Mouse (Mus musculus): ENCODE results near the gene Rabl2. TPM values are rescaled to one million over a fixed set of nuclear protein-coding genes. Genes with fewer than 3 reads are reported as not detected.

The Rabl2 gene
- polyA plus RNA-seq, 1 experiment from 2014 or later, result 61.9 TPM

- Histone ChIP-seq H3K4me2 (ENCODE audit: low read length) (peak overlapping the region; percentile 74), H3K4me1 (ENCODE audit: control insufficient read depth, insufficient read depth, low read length) (peaks cover 5% of the 10 kb centered on the region; the same call in 1 of the 2 replicates), H3K4me3 (ENCODE audit: low read depth, low read length) (peak overlapping the region; percentile 71), H3K9ac (ENCODE audit: low read length) (peak overlapping the region; percentile 80), H3K9me3 (replicated peaks; ENCODE audit: control insufficient read depth, low read length) (no peaks in the 10 kb centered on the region), H3K36me3 (ENCODE audit: control insufficient read depth, insufficient read depth, low read length) (peaks cover 19% of the 10 kb centered on the region; the same call in 1 of the 2 replicates), H3K27me3 (replicated peaks; ENCODE audit: control insufficient read depth, insufficient read depth, low read length) (no peaks in the 10 kb centered on the region), H3K27ac (ENCODE audit: low read depth, low read length) (peak overlapping the region; percentile 65; the same call in 1 of the 2 replicates)
- peak; percentile 24 for DNase-seq (ENCODE audit: low spot score)
- WGBS, result 1% methylated on average over 30 of the region's 30 CpGs
- ATAC-seq, result peak; percentile 13; the same call in 1 of the 2 replicates
These were observed 406 bp downstream of the Rabl2 start for GRCm38 (mm10) chr15:89591317-89591716.

DNA sequence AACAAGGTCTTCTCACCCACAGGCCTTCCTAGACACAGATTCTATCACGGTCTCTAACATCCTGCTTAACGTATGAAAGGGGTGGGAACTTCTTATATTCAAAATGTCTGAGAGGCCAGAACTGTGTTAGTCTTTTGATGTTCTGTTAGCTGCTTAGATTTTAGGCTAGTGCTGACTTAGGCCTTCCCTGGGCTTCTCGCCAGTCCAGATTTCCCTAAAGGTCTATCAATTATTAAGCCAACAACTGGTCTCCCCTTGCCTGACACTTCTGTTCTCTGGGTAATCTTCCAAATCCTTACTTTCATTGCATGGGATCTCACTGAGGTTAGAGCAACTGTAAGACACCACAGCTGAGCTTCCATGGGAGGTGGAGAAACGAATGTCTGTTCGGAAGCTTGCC, 2.6 kb downstream of the Rabl2 start:
- Histone ChIP-seq H3K27me3 (replicated peaks; ENCODE audit: control insufficient read depth, insufficient read depth, low read length) (no peaks in the 10 kb centered on the region), H3K27ac (ENCODE audit: low read depth, low read length) (no peak overlapping the region), H3K9ac (ENCODE audit: low read length) (no peak overlapping the region), H3K4me3 (ENCODE audit: low read depth, low read length) (no peak overlapping the region), H3K4me2 (ENCODE audit: low read length) (no peak overlapping the region), H3K4me1 (ENCODE audit: control insufficient read depth, insufficient read depth, low read length) (peaks cover 5% of the 10 kb centered on the region; the same call in 1 of the 2 replicates), H3K9me3 (replicated peaks; ENCODE audit: control insufficient read depth, low read length) (no peaks in the 10 kb centered on the region), H3K36me3 (ENCODE audit: control insufficient read depth, insufficient read depth, low read length) (peaks cover 34% of the 10 kb centered on the region)
- no peak for ATAC-seq
- DNase-seq (ENCODE audit: low spot score), result no peak
- WGBS, result 90% methylated on average over 5 of the region's 5 CpGs

DNA sequence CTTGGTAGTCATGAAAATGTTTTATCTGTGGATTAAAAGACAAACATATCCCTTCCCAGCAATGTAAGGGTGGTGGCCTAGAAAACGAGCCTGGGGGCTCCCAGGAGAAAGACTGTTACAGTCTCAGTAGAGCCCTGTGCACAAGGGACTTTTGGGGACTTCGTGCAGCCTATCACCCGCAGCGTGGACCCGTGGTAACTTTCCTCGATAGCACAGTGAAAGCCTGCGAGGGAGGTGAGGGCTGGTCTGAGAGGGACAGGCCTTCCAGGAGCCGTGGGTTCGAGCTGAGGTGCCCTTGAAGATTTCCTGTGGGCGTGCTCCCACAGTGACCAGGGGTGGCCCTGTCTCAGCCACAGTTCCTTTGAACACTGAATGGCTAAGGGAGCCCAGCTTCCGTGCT, 6.1 kb downstream of the Rabl2 start:
- Histone ChIP-seq H3K36me3 (ENCODE audit: control insufficient read depth, insufficient read depth, low read length) (peaks cover 51% of the 10 kb centered on the region), H3K4me2 (ENCODE audit: low read length) (no peak overlapping the region), H3K4me3 (ENCODE audit: low read depth, low read length) (no peak overlapping the region), H3K9me3 (replicated peaks; ENCODE audit: control insufficient read depth, low read length) (no peaks in the 10 kb centered on the region), H3K27ac (ENCODE audit: low read depth, low read length) (no peak overlapping the region), H3K27me3 (replicated peaks; ENCODE audit: control insufficient read depth, insufficient read depth, low read length) (no peaks in the 10 kb centered on the region), H3K4me1 (ENCODE audit: control insufficient read depth, insufficient read depth, low read length) (no peaks in the 10 kb centered on the region; the same call in 1 of the 2 replicates), H3K9ac (ENCODE audit: low read length) (no peak overlapping the region)
- WGBS, result 88% methylated on average over 11 of the region's 11 CpGs
- DNase-seq (ENCODE audit: low spot score), result no peak
- ATAC-seq, result no peak

- no peak overlapping the region for H3K27ac ChIP-seq (ENCODE audit: low read depth, low read length)
- ATAC-seq (no peak), DNase-seq (ENCODE audit: low spot score) (no peak)
- H3K4me2 ChIP-seq (ENCODE audit: low read length), result no peak overlapping the region
- 87% methylated on average over 5 of the region's 5 CpGs for WGBS
- peaks cover 51% of the 10 kb centered on the region for H3K36me3 ChIP-seq (ENCODE audit: control insufficient read depth, insufficient read depth, low read length)
- no peaks in the 10 kb centered on the region for H3K4me1 ChIP-seq (ENCODE audit: control insufficient read depth, insufficient read depth, low read length)
- H3K9ac ChIP-seq (ENCODE audit: low read length), result no peak overlapping the region
- H3K4me3 ChIP-seq (ENCODE audit: low read depth, low read length), result no peak overlapping the region
- H3K27me3 ChIP-seq (replicated peaks; ENCODE audit: control insufficient read depth, insufficient read depth, low read length), result no peaks in the 10 kb centered on the region
- H3K9me3 ChIP-seq (replicated peaks; ENCODE audit: control insufficient read depth, low read length), result no peaks in the 10 kb centered on the region
These were observed 6.6 kb downstream of the Rabl2 start for GRCm38 (mm10) chr15:89585101-89585500.

DNA sequence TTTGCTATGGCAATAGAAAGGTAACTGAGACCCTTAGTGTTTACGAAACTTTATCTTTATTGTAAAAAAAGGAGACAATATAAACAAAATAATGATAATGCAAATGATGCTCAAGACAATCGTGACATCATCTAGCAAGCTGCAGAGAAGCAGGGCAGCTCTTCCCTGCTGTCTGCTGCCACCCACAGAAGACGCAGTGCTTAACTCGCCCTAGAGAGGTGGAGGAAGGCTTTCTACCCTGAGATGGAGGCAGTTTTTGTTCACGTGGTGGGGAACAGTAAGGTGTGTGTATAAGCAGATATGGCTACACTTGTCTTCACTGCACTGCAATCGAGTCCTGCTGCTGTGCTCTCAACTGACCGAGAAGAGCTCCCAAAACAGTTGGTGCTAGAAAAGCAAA, 9.2 kb downstream of the Rabl2 start:
- no peak overlapping the region for H3K27ac ChIP-seq (ENCODE audit: low read depth, low read length)
- peaks cover 43% of the 10 kb centered on the region for H3K36me3 ChIP-seq (ENCODE audit: control insufficient read depth, insufficient read depth, low read length)
- H3K4me3 ChIP-seq (ENCODE audit: low read depth, low read length), result no peak overlapping the region
- no peaks in the 10 kb centered on the region for H3K4me1 ChIP-seq (ENCODE audit: control insufficient read depth, insufficient read depth, low read length)
- no peaks in the 10 kb centered on the region for H3K27me3 ChIP-seq (replicated peaks; ENCODE audit: control insufficient read depth, insufficient read depth, low read length)
- H3K9me3 ChIP-seq (replicated peaks; ENCODE audit: control insufficient read depth, low read length), result no peaks in the 10 kb centered on the region
- H3K9ac ChIP-seq (ENCODE audit: low read length), result no peak overlapping the region
- ATAC-seq (no peak), DNase-seq (ENCODE audit: low spot score) (no peak)
- no peak overlapping the region for H3K4me2 ChIP-seq (ENCODE audit: low read length)
- 91% methylated on average over 7 of the region's 7 CpGs for WGBS

GRCm38 (mm10) chr15:89572147-89572546, 19.6 kb downstream of the Rabl2 start:
- ATAC-seq (no peak), DNase-seq (ENCODE audit: low spot score) (no peak)
- no peak overlapping the region for H3K9ac ChIP-seq (ENCODE audit: low read length)
- H3K9me3 ChIP-seq (replicated peaks; ENCODE audit: control insufficient read depth, low read length), result no peaks in the 10 kb centered on the region
- WGBS, result 83% methylated on average over 8 of the region's 8 CpGs
- H3K36me3 ChIP-seq (ENCODE audit: control insufficient read depth, insufficient read depth, low read length), result no peaks in the 10 kb centered on the region
- H3K27ac ChIP-seq (ENCODE audit: low read depth, low read length), result no peak overlapping the region
- no peak overlapping the region for H3K4me2 ChIP-seq (ENCODE audit: low read length)
- H3K4me1 ChIP-seq (ENCODE audit: control insufficient read depth, insufficient read depth, low read length), result no peaks in the 10 kb centered on the region
- H3K4me3 ChIP-seq (ENCODE audit: low read depth, low read length), result no peak overlapping the region
- H3K27me3 ChIP-seq (replicated peaks; ENCODE audit: control insufficient read depth, insufficient read depth, low read length), result no peaks in the 10 kb centered on the region

DNA sequence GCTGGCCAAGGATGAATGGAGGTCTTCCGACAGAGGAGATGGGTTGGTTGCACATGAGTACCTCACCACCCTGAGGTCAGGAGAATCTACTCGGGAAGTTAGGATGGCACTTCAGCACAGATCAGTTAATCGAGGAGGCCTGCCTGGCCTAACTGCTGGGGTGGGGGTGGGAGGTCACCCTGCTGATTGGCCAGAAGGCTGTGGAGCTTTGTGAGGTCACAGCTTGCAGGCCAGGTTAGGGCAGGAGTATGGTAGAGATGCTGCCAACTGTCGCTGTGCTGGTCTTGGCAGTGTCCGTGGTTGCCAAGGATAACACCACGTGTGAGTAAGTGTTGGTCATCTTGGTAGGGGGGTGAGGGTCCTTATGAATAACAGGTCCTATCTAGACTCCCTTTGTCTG, 23.6 kb downstream of the Rabl2 start, which contains the start of gene Acr:
Gene Acr (plus strand): TSS at position 213 of the 400 bp plus-strand sequence.
- H3K27me3 ChIP-seq (replicated peaks; ENCODE audit: control insufficient read depth, insufficient read depth, low read length), result no peaks in the 10 kb centered on the region

DNA sequence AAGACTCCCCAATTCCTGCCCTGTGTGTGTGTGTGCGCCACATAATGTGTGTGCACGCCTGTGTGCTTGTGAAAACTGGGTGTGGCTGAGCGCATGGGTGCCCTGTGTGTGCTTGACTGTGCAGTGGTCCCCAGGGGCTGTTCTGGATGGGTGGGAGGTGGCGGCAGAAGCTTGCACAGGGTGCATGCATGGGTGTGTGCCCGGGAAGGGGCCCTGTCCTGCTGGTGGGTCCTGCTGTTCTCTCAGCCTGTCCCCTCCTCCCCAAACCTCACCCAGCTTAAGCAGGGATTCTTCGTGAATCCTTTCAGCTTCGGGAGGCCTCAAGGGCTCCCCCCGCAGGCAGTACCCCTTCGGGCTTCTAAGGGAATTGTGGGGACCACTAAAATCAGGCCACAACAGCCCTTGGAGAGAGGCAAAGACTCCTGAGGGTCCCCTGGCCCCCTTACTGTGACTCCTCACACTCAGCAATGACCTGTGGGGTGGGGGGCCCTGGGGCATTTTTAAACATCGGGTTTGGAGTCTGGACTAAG, 32.5 kb downstream of the Rabl2 start:
- ATAC-seq, result no peak
- Histone ChIP-seq H3K27me3 (replicated peaks; ENCODE audit: control insufficient read depth, insufficient read depth, low read length) (peaks cover 29% of the 10 kb centered on the region), H3K9ac (ENCODE audit: low read length) (no peak overlapping the region), H3K36me3 (ENCODE audit: control insufficient read depth, insufficient read depth, low read length) (peaks cover 3% of the 10 kb centered on the region; the same call in 1 of the 2 replicates), H3K27ac (ENCODE audit: low read depth, low read length) (no peak overlapping the region), H3K9me3 (replicated peaks; ENCODE audit: control insufficient read depth, low read length) (no peaks in the 10 kb centered on the region), H3K4me2 (ENCODE audit: low read length) (no peak overlapping the region), H3K4me1 (ENCODE audit: control insufficient read depth, insufficient read depth, low read length) (no peaks in the 10 kb centered on the region), H3K4me3 (ENCODE audit: low read depth, low read length) (no peak overlapping the region)
- WGBS, result 32% methylated on average over 10 of the region's 10 CpGs
- DNase-seq (ENCODE audit: low spot score), result no peak

More for the DNA sequence above, 23.6 kb downstream of the Rabl2 start, which contains the start of gene Acr:
- no peaks in the 10 kb centered on the region for H3K4me1 ChIP-seq (ENCODE audit: control insufficient read depth, insufficient read depth, low read length)
- no peak for ATAC-seq
- H3K27ac ChIP-seq (ENCODE audit: low read depth, low read length), result no peak within 1 kb of the TSS
- WGBS, result 96% methylated on average over 6 of the region's 6 CpGs
- H3K4me3 ChIP-seq (ENCODE audit: low read depth, low read length), result no peak within 1 kb of the TSS
- H3K9ac ChIP-seq (ENCODE audit: low read length), result no peak within 1 kb of the TSS
- DNase-seq (ENCODE audit: low spot score), result no peak
- no peaks in the 10 kb centered on the region for H3K9me3 ChIP-seq (replicated peaks; ENCODE audit: control insufficient read depth, low read length)
- no peaks in the 10 kb centered on the region for H3K36me3 ChIP-seq (ENCODE audit: control insufficient read depth, insufficient read depth, low read length)
- H3K4me2 ChIP-seq (ENCODE audit: low read length), result no peak within 1 kb of the TSS

- Histone ChIP-seq H3K9ac (ENCODE audit: low read length) (no peak overlapping the region), H3K4me1 (ENCODE audit: control insufficient read depth, insufficient read depth, low read length) (no peaks in the 10 kb centered on the region), H3K36me3 (ENCODE audit: control insufficient read depth, insufficient read depth, low read length) (peaks cover 3% of the 10 kb centered on the region; the same call in 1 of the 2 replicates), H3K4me3 (ENCODE audit: low read depth, low read length) (no peak overlapping the region), H3K27me3 (replicated peaks; ENCODE audit: control insufficient read depth, insufficient read depth, low read length) (peaks cover 29% of the 10 kb centered on the region), H3K27ac (ENCODE audit: low read depth, low read length) (no peak overlapping the region), H3K9me3 (replicated peaks; ENCODE audit: control insufficient read depth, low read length) (no peaks in the 10 kb centered on the region), H3K4me2 (ENCODE audit: low read length) (peak overlapping the region; percentile 25)
- ATAC-seq (no peak), DNase-seq (ENCODE audit: low spot score) (no peak)
- WGBS, result 1% methylated on average over 34 of the region's 34 CpGs
These were observed 33.7 kb downstream of the Rabl2 start for GRCm38 (mm10) chr15:89557996-89558390.

Measured in forebrain, embryonic 14.5 days (tissue).